Mouse (Mus musculus) layer of hippocampus, adult 9-11 months (tissue): ENCODE data around the gene Grn.
A peak's percentile ranks its signal among the peaks of the same experiment; 100 is the strongest.
"Not testable (repeated sequence)": the region's sequence is repeated elsewhere in the genome, so short reads cannot be mapped to it uniquely, and the experiment has no call there.

Experiments used
- DNase-seq: peaks from one replicate; pipeline ENCODE4 v3.0.0; 2022

The Grn gene

DNA sequence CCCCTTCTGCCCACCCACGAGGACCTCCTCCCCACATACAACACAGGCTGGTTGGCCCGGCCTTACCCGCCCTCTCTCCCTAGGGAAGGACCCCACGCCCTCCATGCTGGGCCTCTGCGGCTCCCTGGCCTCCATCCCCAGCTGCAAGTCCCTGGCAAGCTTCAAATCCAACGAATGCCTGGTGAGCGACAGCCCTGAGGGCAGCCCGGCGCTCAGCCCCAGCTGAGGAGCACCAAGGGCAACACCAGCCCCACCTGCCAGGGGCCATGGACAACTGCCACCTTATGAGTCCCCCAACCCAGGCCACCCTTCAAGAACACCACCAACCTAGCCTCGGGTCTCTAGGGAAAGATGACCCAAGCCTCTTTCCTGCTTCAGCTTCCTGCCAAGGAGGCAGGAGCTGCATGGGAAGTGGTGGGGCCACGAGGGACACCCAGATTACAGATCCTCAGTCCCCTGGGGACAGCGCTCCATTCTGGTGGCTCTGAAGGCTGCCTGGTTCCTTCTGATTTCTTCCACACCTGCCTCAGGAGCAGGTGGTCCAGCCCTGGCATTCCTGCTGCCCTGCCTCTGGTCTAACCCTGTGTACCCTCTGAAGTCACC lies 28.1 kb upstream of the Grn start:
- no peak for DNase-seq

DNA sequence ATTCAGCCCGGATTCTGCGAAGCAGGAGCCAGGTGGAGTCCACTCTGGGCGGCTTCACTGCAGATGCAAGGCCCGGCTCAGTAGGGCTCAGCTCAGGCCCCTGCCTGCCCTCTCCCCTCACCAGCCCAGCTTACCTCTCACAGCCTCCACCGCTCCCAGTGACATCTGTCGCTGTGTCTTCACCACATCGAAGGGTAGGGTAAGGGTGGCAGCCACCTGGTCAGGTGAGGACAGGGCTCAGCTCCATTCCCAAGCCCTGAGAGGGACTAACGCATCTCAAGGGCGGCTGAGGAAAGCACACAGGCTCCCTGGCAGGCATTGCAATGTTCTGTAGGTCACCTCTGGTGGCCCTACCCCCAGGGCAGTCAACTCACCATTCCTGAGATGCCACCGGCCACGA lies 26.5 kb upstream of the Grn start:
- DNase-seq = no peak

DNA sequence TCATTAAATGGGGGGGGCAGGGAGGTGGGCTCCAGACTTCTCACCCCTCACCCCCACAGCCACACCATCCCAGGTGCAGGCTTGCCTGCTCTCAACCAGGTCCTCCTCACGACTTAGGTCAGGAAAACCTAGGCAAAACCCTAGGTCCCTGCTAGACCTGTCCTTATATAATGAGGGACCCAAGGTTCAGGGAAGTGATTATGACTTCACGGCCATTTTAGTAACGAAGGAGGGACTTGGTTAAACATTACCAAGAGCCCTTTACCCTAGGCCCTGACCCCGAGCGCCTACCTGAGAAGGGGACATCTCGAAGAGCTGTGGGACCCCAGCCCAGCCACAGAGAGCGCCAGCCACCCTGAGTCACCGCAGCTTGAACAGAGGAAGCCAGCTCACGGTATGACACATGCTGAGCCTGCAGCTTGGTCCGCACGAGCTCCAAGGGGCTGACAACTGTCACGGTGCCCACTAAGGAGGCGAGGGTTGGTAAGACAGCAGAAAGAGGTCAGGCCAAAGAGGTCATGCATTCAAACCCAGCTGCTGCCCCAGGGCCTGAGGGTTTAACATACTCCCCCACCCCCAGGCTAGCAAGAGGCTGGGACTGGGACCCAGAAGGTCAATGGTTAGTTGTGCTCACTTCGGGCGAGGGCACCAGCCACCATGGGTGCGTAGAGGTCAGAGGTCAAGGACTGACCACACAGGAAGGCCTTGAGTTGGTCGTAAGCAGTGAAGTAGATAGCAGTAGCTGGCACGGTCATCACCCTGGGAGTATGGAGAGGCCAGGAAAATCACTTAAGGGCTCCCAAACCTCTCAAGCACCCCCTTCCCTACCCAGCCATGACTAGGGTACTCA lies 25.7 kb upstream of the Grn start:
- DNase-seq = no peak

DNA sequence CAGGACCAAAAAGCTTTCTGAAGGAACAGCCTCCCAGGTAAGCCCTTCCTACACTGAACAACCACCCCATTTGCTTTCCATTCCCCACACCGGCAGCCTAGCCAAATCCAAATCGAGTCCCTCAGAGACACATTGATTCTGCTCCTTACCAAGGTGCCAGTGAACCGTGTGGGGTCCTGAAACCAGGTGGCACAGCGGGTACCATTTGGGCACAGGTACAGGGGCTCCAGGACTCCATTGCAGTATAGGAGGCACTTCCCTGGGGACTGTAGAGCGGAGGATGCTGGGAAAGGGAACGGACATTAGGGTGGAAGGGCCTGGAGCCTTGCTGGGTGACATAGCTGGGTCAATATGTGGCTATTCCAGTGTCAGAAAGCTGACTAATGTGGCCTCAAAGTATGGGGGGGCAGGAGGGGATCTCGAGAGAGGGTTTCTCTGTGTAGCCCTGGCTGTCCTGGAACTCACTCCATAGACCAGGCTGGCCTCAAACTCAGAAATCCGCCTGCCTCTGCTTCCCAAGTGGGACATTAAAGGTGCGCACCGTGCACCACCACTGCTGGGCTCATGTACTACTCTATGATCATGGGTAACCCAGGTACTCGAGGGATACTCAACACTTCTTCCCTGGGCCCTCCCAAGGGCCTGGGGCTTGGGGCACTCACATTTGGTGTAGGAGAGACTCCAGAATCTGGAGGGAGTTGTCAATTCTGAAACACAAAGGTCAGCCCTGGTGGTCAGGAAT lies 24.4 kb upstream of the Grn start:
- no peak for DNase-seq

DNA sequence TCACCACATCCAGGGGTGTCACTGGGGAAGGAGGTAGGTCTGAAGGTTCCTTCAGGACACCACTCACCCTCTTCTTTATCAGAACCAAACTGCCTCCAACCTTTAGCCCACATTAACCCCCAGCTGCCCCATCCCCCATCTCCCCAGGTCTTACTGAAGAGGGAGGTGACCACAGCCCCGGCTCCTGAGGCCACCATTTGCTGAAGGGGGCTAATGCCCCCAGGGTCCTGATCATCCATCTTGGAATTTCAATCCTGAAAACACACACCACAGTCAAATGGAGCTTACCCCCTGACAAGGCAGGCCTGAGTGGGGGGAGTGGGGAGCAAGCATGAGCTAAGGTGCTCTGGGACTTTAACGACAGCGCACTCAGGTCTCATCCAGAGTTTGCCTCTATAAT lies 23.7 kb upstream of the Grn start:
- DNase-seq = no peak

DNA sequence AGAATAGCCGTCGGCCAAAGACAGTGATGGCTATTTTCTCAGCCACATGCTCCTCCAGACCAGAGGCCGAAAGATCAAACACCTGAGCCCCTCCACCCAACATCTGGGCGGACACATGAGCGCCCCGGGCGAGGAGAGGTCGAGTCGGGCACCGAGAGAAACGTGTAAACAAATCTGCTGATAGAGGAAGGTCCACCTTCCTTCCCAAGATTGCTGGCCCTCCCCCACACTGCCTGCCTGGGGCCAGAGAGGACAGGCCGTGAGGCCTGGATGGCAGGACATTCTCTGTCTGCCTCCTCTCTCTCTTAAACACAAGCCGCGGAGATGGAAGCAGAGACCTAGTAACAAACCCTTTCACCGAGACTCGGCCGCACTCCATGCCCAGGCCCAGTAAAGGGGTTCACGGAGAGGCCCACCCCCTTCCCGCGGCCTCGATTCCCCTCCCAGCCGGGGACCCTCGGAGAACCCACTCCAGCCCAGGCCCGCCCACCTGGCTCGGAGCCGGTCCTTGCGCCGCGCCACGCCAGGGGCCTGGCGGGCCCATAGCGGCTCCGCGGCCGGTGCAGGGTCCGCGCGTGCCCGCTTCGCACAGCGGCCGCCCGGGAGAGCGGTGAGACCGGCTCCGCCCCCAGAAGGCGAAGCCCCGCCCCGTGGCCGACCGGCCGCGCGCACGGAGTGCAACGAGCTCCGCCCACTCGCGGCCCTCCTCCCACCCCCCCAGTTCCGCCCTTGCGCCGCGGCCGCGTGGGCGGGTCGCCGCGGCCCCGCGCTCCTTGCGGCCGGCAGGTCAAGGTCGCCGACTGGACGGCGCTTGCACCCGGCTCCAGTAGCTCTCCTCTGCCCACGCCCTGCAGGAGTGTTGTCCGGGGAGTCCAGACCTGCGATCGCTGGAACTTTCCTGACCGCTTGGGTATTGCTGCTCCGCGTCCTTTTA lies 22.9 kb upstream of the Grn start:
- DNase-seq = peak; percentile 93

DNA sequence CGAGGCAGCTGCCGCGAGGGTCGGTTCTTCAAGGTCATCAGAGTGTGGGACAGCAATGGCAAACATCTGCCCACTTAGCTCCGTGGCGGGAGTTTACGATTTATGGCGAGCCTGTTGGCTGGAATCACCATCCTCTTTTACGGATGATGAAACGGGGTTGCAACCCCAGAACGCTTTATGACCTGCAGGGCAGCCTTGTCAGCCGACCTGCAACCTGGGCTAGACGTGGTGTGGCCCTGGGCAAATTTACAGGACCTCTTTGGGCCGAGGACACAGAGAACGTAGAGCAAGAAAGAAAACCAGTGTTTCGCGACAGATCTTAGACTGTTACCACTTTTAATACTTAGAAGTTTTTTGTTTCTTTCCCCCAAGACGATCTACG lies 22.3 kb upstream of the Grn start, which contains the start of gene Slc25a39:
Slc25a39 (minus strand) TSS at position 113 of the 382 bp plus-strand sequence.
- DNase-seq = no peak

DNA sequence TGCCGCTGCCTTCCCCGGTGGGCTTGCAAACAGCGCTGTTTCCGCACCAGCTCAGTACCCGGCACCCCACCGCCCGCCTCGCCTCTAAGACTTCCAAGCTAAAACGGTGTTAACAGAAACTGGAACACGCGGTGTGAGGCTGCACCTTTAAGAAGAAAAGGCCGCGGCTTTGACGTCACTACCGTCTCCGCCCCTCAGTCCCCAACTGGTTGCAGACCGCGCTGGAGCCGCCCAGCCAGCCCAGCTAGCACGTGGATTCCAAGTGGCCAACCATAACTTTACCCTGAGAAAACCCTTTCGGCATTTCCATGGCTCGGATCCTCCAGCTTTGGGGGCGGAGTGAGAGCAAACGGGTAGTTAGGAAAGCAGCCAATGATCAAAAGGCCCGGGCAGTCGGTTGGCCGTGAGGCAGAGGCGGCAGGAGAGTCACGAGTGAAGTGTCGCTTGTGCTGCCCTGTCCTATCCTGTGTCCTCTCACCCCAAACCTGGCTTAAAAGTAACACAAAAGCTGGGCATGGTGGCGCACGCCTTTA lies 21.7 kb upstream of the Grn start:
- peak; percentile 98 for DNase-seq

DNA sequence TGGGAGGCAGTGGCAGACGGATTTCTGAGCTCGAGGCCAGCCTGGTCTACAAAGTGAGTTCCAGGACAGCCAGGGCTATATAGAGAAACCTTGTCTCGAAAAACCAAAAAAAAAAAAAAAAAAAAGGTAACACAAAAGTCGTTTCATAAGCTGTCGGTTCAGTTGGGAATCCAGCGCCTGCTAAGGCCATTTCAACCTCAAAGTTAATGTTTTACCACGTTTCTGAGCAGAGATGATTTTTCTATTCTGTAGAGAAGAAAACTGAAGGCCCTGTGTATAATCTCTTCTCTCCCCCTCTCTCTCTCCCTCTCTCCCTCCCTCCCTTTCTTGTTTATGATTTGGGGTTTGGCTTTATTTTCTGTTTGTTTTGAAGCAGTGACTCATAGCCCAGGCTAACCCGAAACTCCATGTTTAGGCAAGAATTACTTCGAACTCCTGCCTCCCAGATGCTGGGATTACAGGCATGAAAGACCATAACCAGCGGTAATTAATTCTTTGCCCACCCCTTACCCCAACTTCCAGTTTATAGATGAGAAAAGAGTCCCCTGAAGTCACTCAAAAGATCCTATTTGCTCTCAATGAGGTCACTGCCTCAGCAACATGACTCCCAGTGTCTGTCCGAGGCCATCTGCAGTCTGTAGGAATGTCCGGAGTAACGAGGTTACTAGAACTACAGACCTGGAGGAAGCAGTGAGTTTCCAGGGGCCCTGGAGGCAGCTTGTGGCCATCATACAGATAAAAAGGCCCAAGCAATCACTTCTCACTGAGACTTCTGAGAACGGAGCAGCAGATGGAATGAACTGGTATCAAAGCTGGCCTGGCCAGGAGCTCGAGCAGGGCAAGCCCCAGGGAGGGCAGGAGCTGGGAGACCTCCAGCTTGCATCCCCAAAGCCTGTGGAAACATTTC lies 21.0 kb upstream of the Grn start:
- no peak for DNase-seq

DNA sequence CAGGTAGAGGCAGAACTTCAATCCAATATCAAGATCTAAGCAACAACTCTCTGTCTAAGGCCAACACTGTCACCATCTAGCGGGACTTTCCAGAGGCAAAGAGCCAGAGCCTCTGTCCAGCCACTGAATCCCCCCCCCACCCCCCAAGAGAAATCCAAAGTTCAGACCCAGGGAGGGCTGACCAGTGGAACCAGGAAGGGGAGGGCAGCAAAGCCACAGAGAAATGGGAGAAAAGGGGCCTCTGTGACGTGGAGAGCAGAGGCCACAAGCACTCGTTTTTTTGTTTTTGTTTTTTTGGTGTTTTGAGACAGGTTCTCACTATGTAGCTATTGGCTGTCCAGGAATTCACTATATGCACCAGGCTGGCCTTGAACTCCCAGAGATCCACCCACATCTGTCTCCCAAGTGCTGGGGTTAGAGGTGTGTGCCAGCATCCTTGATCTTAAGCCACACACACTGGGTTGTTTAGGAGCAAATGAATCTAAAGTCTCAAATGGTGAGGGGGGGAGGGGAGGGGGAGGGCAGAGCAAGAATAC lies 20.3 kb upstream of the Grn start:
- DNase-seq = no peak

DNA sequence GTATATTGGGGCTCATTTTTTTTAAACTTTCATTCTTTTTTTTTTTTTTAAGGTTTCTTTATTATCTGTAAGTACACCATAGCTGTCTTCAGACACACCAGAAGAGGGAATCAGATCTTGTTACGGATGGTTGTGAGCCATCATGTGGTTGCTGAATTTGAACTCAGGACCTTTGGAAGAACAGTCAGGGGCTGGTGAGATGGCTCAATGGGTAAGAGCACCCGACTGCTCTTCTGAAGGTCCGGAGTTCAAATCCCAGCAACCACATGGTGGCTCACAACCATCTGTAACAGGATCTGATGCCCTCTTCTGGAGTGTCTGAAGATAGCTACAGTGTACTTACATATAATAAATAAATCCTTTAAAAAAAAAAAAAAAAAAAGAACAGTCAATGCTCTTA lies 19.8 kb upstream of the Grn start:
- DNase-seq = not testable (repeated sequence)

DNA sequence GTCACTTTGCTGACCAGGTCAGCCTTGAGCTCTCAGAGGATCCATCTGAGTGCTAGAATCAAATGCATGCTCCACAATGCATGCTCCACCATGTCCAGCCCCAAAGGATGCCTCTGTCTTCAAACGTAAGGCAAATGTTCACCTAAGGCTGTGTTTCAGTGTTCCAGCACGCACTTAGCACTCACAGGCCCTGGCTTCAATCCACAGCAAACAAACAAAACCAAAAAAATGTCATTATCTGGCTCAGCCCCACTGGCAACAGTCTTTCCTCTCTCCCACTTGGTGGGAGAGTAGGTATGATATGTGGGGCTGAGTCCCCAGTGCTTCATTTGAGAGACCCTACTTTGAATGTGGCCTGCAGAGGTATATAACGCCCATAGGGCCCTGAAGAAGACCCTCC lies 19.1 kb upstream of the Grn start:
- DNase-seq = no peak

DNA sequence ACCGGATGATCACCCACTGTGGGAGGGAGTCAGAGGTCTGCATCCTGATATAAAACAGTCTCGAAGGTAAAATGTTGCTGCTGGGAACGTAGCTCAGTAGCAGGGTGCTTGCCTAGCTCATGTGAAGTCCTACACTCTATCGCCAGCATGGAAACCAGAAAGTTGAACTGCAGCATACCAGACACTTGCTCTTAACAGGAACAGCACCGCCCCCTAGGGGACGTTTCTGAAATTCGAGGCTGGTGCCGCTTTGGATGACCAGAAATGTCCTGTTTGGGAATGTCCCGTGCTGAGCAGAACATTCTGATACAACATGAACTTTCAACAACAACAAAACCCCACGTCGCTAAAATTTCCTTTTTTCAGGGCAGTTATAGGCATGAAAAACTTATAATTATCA lies 18.4 kb upstream of the Grn start:
- peak; percentile 92 for DNase-seq

DNA sequence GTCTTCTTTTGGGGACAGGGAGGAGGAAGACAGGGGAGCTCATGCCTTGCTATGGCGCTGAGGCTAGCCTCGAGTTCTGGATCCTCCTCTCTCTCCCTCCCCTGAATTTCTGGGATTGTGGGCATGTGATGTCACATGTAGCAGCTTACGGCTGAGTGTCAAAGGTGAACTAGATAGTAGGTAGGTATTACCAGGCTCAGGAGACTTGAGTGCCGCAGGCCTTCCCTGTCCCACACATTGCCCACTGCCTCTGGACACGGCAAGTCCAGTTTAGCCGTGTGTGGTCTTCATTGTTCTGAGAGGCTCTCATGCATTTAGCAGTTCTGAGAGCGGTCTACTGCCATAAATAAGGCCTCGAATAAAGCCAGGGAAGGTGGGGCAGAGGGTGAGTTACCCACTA lies 17.1 kb upstream of the Grn start:
- DNase-seq = no peak

DNA sequence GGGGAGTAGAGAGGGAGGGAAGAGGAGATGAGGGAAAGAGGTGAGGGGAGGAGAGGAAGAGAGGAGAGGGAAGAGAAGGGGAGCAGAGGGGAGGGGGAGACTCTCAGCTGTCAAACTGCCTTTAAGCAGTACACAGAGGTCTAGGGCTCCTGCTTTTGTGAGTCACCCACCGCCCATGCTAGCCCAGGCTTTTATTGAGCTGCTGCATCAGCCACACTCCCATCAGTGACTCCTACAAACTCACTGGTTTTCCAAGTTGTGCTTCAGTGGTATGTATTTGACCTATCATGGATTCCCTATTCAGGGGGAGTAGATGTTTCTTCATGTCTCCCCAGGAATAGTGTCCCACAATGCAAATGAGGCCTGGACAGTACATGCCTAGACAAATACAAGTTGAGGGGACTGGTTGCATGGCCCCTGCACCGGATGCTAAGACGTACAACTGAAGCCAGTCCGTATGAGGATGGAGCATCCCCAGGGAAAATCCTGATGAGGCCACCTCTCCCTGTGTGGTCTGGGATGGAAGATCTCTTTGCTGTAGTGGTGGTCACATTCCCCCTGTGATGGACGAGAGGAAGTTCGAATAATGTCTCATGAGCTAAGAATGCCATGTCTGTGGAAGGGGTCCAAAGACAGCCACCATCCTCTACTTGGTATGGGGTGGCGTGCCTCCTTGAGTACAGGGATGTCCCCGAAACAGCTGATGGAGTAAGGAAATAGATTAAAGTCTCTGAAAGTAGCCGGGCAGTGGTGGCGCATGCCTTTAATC lies 14.9 kb upstream of the Grn start:
- no peak for DNase-seq

DNA sequence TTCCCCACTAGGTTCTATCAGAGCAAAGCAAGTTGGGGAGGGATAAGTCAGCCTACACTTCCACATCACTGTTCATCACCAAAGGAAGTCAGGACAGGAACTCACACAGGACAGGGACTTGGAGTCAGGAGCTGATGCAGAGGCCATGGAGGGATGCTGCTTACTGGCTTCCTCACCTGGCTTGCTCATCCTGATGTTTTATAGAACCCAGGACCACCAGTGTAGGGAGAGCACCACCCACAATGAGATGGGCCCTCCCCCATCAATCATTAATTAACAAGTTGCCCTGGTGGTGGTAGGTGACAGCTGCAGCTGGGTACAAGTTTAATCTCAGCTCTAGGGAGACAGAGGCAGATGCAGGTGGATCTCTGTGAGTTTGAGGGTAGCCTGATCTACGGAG lies 13.0 kb upstream of the Grn start:
- DNase-seq = no peak

DNA sequence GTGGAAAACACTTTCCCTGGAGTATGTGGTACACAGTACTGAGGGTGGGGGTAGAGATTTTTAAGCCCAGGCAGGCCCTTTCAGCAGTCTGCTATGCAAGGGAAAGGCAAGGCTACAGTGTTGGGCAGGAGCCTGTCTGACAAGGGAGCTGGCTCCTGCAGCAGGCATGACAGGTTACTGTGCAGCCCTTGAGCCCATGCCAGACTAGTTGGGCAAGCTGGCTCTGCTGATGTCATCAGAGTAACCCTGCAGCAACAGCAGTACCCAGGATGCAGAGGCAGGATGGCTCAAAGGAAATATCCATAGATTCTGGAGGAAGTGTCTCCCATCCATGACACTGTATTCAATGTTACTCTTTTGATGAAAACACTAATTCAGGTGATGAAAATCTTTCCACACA lies 11.2 kb upstream of the Grn start:
- no peak for DNase-seq

DNA sequence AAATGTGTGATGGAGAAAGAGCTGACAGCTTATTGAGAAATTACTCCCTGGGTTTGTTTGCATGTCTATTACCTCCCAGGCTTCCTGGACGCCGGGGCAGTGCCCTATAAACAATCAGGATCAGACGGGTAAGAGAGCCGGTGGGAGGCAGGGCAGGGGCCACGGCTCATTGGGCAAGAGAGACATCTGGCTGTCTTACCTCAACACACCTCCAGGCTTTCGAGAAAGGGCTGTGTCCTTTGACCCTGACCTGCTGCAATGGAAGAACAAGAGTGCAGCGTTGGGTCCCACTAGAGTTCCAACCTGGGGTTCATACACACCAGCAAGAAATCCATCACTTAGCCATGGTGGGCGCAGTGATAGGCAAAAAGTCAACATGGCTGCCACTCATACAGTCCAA lies 8.6 kb upstream of the Grn start:
- no peak for DNase-seq

DNA sequence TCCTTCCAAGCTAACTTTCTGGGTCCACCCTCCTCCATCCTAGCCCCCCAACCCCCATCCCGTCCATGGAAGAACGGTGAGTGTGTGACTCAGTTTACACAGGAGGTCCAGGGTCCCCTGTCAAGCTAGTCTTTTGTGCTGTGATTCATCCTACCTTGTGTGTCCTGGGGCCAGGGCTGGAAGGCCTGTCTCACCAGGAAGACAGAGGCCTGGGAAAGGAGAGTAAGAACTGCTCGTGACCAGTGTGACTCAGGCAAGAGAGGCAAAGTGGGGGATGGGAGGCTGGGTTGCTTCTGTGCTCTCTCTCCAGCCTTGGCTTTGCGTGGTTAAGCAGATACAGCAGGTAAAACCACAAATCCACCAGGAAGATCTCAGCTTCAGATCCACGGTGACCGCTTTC lies 5.4 kb upstream of the Grn start:
- DNase-seq = no peak

DNA sequence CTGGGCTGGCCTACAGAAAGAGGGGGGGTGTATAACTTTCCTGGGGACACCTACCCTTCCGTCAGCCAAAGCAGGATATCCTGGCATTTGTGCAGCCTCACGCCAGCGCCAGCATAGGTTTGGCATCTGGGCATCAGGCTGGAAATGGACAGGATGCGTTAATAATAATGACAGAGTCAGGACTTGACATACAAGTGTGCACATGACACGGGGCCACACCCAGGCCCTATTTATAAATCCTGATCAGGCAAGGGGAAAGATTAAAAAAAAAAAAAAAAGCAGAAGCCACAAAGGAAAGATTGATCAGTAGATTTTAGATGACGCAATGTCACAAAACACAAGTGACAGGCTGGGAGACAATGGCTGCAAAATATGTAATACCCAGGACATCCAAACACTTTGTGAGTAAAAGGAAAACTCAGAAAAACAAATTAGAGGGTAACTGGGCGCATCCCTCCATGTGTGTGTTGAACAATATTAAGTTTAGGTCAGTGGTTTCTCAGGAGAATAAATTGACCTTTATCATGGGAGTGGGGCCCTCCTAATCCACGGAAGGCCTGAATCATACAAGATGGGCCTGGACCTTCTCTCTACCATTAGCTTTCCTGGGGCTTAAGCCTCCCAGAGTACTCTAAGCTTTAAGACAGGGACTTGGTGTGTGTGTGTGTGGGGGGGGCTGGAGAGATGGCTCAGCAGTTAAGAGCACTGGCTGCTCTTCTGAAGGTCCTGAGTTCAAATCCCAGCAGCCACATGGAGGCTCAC lies 4.4 kb upstream of the Grn start:
- DNase-seq = no peak
